Mouse (Mus musculus) midbrain, postnatal 0 days (tissue): ENCODE measurements around the gene Tsr3. TPM values are rescaled to one million over a fixed set of nuclear protein-coding genes. Genes with fewer than 3 reads are reported as not detected.

Experiments used
- ATAC-seq: fragments of 200-750 bp; cut with Nextera tagmentation; 2 replicates; pipeline ENCODE4 v1.8.0; 2017; ENCODE audit warnings: moderate number of reproducible peaks, mild to moderate bottlenecking, moderate TSS enrichment, moderate library complexity; ENCODE audit not compliant: low FRiP score
- DNase-seq: peaks from one replicate; pipeline ENCODE4 v3.0.0-alpha.2; 2015; ENCODE audit warnings: low spot score
- H3K27ac ChIP-seq: fragments of 300-500 bp; sonication (generic); 2 replicates; pipeline ENCODE4 v1.5.1; 2014; ENCODE audit warnings: low read depth, mild to moderate bottlenecking, low read length, mixed read lengths
- H3K27me3 ChIP-seq: fragments of 300-500 bp; sonication (generic); 2 replicates; pipeline ENCODE4 v1.6.1; 2014; ENCODE audit warnings: low read length, control low read depth, mixed read lengths; ENCODE audit not compliant: insufficient read depth
- H3K36me3 ChIP-seq: fragments of 300-500 bp; sonication (generic); 2 replicates; pipeline ENCODE4 v1.6.1; 2014; ENCODE audit warnings: low read length, control low read depth, mixed read lengths; ENCODE audit not compliant: insufficient read depth
- H3K4me1 ChIP-seq: fragments of 300-500 bp; sonication (generic); 2 replicates; pipeline ENCODE4 v1.6.1; 2014; ENCODE audit warnings: mild to moderate bottlenecking, control low read depth, antibody characterized with exemption, low read length, mixed read lengths; ENCODE audit not compliant: insufficient read depth
- H3K4me2 ChIP-seq: fragments of 300-500 bp; sonication (generic); 2 replicates; pipeline ENCODE4 v1.6.1; 2014; ENCODE audit warnings: low read depth, mild to moderate bottlenecking, low read length, mixed read lengths; ENCODE audit not compliant: poor library complexity, severe bottlenecking
- H3K4me3 ChIP-seq: fragments of 300-500 bp; sonication (generic); 2 replicates; pipeline ENCODE4 v1.5.1; 2014; ENCODE audit warnings: low read depth, mild to moderate bottlenecking, low read length, moderate library complexity
- H3K9ac ChIP-seq: fragments of 300-500 bp; sonication (generic); replicated peaks from 2 replicates; pipeline ENCODE4 v1.6.1; 2014; ENCODE audit warnings: mild to moderate bottlenecking, low read length, moderate library complexity, mixed read lengths; ENCODE audit not compliant: poor library complexity, severe bottlenecking
- H3K9me3 ChIP-seq: fragments of 300-500 bp; sonication (generic); 2 replicates; pipeline ENCODE4 v1.6.1; 2016; ENCODE audit warnings: low read length, control low read depth
- CTCF ChIP-seq: IDR thresholded peaks from 2 replicates; pipeline ENCODE4 v1.5.1; 2016; ENCODE audit warnings: antibody characterized with exemption, mild to moderate bottlenecking
- WGBS: fragments of 180-500 bp; shearing (Covaris S2); extraction: QIAGEN DNeasy Blood & Tissue Kit; methylation state at CpG from one replicate; pipeline ENCODE4 v1.1.7; 2014; 5-methylcytosine and 5-hydroxymethylcytosine counted together
- polyA plus RNA-seq: library from polyadenylated mRNA; unstranded; fragments of >200 nt; fragmentation: Nextera tagmentation; extraction: Ambion mirVana; gene quantifications from 2 replicates; pipeline ENCODE4 v1.2.1, GENCODE M21; 2015
- total RNA-seq: library from RNA; depleted of rRNA; stranded (reverse); fragments of >200 nt; gene quantifications from 2 replicates; pipeline ENCODE4 v1.2.3, GENCODE M21; 2014; rRNA removed

Gene Tsr3
- total RNA-seq (39.6 and 40.1 TPM in 2 replicates), polyA plus RNA-seq (74.2 and 76.2 TPM in 2 replicates)

DNA sequence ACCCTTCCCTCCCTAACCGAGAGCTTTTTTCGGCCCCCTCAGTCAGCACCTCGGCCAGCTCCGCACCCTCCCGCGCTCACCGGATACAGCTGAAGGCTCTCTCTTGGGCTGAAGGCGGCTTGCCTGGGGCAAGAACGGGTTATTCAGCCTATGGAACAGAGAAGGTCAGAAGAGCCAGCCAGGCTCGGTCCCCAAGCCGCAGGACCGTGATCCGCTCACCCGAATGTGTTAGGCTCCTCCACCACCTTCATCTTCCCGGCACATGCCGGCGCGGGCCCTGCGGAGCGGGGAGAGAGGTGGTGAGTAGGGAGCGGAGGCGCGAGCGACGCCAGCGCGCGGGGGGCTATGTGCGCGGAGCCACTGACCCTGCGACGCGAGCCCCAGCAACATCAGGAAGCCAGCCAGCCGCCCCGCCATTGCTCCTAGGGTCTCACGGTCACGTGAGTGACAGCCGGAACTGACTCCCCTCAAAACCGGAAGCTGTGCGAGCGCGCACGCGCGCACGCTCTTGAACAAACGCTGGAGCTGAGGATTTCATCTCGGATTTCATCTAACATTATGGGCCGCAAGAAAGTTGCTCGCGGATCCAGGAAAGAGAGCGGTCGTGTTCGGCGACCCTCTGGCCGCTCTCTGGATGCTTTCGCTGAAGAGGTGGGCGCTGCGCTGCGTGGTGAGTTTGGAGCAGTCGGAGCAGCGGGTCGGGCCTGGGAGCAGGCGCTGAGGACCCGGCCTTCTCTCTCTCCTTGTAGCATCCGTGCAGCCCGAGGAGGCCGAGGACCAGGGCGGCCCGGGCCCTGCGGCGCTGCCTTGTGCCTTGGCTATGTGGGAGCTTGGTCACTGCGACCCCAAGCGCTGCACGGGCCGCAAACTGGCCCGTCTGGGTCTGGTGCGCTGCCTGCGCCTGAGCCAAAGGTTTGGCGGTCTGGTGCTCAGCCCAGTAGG, at the start of gene Tsr3, which contains the start of gene Gnptg:
Tsr3 (plus strand) TSS at position 476 of the 942 bp plus-strand sequence.
Gnptg (minus strand) TSS at position 430 of the 942 bp plus-strand sequence.
- under 1% methylated on average over 80 of the region's 80 CpGs for WGBS
- Histone ChIP-seq H3K9ac (peak within 1 kb of the TSS; percentile 93), H3K4me2 (peak within 1 kb of the TSS; percentile 98), H3K27ac (peak within 1 kb of the TSS; percentile 82), H3K4me3 (peak within 1 kb of the TSS; percentile 98), H3K4me1 (peaks cover 12% of the 10 kb centered on the region), H3K27me3 (no peaks in the 10 kb centered on the region), H3K36me3 (peaks cover 36% of the 10 kb centered on the region), H3K9me3 (no peaks in the 10 kb centered on the region)
- DNase-seq (peak; percentile 93), ATAC-seq (peak; percentile 84)
- TF ChIP-seq CTCF: no peak

DNA sequence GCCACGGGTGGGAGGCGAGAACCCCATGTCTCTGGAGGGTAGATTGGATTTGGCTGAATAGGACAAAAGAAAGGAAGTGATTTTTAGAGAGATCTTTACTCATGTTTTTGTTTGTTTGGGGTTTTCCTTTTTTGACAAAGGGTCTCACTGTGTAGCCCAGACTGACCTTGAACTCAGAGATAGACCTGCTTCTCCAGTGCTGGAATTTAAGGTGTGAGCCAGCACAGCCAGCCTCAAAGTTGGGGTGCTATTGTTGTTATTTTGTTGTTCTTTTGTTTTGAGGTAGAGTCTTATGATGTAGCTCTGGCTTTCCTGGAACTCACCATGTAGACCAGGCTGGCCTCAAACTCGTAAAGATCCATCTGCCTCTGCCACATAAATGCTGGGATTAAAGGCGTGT, 37.6 kb upstream of the Tsr3 start:
- H3K27me3 ChIP-seq: no peaks in the 10 kb centered on the region
- H3K4me3 ChIP-seq: no peak overlapping the region
- DNase-seq (no peak), ATAC-seq (no peak)
- H3K36me3 ChIP-seq: peaks cover 61% of the 10 kb centered on the region
- H3K4me1 ChIP-seq: no peaks in the 10 kb centered on the region
- no peak overlapping the region for H3K27ac ChIP-seq
- WGBS: 92% methylated on average over 4 of the region's 4 CpGs
- TF ChIP-seq CTCF: no peak
- H3K9ac ChIP-seq: no peak overlapping the region
- no peaks in the 10 kb centered on the region for H3K9me3 ChIP-seq
- no peak overlapping the region for H3K4me2 ChIP-seq

DNA sequence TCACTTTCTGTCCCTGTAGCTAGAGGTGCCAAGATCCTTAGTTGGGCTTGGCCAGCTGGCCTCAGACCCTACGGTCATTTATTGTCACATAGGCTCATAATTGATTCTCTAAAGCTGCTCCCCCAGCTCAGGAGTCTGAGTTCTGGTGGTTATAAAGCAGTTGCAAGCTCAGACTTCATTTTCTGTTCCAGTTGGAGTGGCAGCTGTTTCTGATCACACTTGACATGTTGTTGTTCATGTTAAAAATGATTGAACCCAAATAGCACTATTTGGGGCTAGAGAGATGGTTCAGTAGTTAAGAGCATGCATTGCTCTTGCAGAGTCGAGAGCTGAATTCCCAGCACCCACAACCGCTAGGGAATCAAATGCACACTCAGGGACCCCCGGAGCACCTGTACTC, 30.0 kb upstream of the Tsr3 start:
- DNase-seq: no peak
- H3K4me2 ChIP-seq: no peak overlapping the region
- H3K4me1 ChIP-seq: no peaks in the 10 kb centered on the region
- H3K27me3 ChIP-seq: no peaks in the 10 kb centered on the region
- peaks cover 75% of the 10 kb centered on the region for H3K36me3 ChIP-seq
- H3K9ac ChIP-seq: no peak overlapping the region
- no peaks in the 10 kb centered on the region for H3K9me3 ChIP-seq
- WGBS: over 99% methylated on average over 4 of the region's 4 CpGs
- H3K27ac ChIP-seq: no peak overlapping the region
- no peak for ATAC-seq
- no peak overlapping the region for H3K4me3 ChIP-seq
- TF ChIP-seq CTCF: no peak

DNA sequence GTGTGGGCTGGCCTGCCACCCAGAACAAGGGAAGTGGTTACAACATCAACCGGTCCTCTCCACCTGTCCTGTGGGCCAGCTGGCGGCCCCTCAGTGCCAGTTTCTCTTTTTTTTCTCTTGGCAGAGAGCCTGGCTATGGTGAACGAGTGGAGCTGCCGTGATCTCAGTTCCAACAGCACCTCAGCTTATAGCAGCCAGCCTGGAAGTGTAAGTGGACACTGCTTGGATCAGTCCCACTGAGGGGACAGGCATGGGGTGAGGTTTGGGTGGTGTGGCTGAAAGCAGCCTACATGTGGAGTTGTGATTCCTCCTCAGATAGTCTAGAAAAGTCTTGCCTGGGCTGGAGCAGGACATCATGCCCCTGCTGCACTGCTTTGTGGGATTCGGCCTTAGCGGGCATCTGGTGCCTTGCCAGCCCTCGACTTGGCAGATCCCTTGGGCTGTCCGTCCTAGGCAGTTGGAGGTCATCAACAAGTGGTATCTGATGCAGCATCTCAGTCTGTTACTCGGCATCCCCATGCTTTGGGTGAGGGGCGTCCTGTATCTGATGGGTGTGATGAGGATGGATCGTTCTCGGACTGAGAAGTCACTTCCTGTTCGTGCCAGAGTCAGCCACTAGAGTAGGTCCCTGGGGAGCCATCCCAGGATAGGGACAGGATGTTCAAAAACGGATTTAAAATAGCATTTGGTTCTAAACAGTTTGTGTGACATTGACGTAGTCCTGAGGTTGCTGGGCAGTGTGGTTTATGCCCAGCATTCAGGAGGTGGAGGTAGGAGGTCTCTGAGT, 29.1 kb upstream of the Tsr3 start:
- 89% methylated on average over 15 of the region's 15 CpGs for WGBS
- Histone ChIP-seq H3K36me3 (peaks cover 68% of the 10 kb centered on the region), H3K27me3 (no peaks in the 10 kb centered on the region), H3K9me3 (no peaks in the 10 kb centered on the region), H3K27ac (no peak overlapping the region), H3K4me3 (no peak overlapping the region), H3K9ac (no peak overlapping the region), H3K4me1 (no peaks in the 10 kb centered on the region), H3K4me2 (no peak overlapping the region)
- TF ChIP-seq CTCF: no peak
- DNase-seq (no peak), ATAC-seq (no peak)

DNA sequence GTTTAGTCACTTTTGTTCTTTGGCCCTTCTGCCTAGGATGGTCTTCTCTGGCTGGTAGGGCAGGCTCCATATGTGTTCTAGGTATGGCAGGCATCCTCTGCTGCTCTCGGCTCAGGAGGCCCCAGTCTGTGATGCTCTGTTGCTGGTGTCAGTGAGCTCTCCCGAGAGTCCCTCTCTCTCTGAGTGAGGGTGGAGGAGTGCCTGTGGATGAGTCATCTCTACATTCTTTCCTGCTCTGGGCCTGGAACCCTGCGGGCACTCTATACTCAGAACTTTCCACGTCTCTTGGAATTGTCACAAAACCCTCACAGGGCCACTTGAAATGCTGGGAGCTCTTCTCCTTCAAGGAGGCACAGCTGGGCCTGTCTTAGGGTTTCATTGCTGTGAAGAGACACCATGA, 28.3 kb upstream of the Tsr3 start:
- no peak overlapping the region for H3K9ac ChIP-seq
- no peak overlapping the region for H3K27ac ChIP-seq
- H3K9me3 ChIP-seq: no peaks in the 10 kb centered on the region
- no peak for TF ChIP-seq CTCF
- no peak overlapping the region for H3K4me3 ChIP-seq
- ATAC-seq (no peak), DNase-seq (no peak)
- H3K4me1 ChIP-seq: no peaks in the 10 kb centered on the region
- 91% methylated on average over 4 of the region's 4 CpGs for WGBS
- no peaks in the 10 kb centered on the region for H3K27me3 ChIP-seq
- H3K36me3 ChIP-seq: peaks cover 67% of the 10 kb centered on the region
- H3K4me2 ChIP-seq: no peak overlapping the region
